Mouse (Mus musculus): ENCODE measurements around the gene Vdr. TPM values are rescaled to one million over a fixed set of nuclear protein-coding genes. Genes with fewer than 3 reads are reported as not detected.
A peak's percentile ranks its signal among the peaks of the same experiment; 100 is the strongest.

Gene Vdr
- total and polyA plus RNA-seq, 2 experiments from 2014 or later = 0.12 to 0.27 TPM

DNA sequence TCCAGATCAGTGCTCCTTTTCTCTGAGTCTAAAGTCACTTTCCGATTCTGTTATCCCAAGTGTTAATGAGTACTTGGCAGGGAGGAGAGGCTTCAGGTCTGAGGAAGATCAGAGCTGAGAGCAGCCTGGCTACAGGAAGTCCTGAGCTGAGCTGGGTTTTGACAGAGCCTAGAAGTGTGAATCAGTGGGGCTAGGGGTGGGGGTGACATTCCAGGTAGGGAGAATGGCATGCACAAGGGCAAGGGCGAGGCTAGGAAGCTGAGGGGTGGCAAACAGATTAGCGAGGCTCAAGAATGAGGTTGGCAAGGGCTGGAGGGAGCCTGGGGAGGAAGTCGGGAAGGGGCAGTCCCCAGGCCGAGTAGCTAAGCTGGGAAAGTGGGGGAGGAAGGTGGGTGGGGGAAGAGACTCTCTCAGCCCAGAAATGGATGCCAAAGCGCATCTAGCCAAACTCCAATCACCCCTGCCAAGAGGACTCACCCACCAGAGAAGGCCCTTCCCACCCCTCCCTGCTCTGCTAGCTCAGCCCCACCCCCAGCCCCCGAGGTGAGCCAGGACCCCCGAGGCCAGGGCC, 72.9 kb downstream of the Vdr start:
- H3K27me3 ChIP-seq (ENCODE audit: insufficient read depth, low read length) = no peaks in the 10 kb centered on the region
- no peak overlapping the region for H3K9ac ChIP-seq (replicated peaks; ENCODE audit: low read length, poor library complexity, severe bottlenecking)
- ATAC-seq (ENCODE audit: low FRiP score) (peak; percentile 34; the same call in 1 of the 2 replicates), DNase-seq (ENCODE audit: low spot score) (peak; percentile 66)
- H3K4me2 ChIP-seq (ENCODE audit: low read depth, low read length, poor library complexity, severe bottlenecking) = no peak overlapping the region
- TF ChIP-seq CTCF (IDR thresholded peaks at IDR 0.05) = no peak
- no peaks in the 10 kb centered on the region for H3K9me3 ChIP-seq (ENCODE audit: low read length)
- WGBS = 25% methylated on average over 8 of the region's 8 CpGs
- no peak overlapping the region for H3K27ac ChIP-seq (ENCODE audit: low read depth, low read length)
- H3K4me3 ChIP-seq (ENCODE audit: low read depth, low read length) = no peak overlapping the region
- no peaks in the 10 kb centered on the region for H3K36me3 ChIP-seq (ENCODE audit: insufficient read depth, low read length)
- H3K4me1 ChIP-seq (ENCODE audit: insufficient read depth, low read length) = peaks cover 4% of the 10 kb centered on the region; the same call in 1 of the 2 replicates

DNA sequence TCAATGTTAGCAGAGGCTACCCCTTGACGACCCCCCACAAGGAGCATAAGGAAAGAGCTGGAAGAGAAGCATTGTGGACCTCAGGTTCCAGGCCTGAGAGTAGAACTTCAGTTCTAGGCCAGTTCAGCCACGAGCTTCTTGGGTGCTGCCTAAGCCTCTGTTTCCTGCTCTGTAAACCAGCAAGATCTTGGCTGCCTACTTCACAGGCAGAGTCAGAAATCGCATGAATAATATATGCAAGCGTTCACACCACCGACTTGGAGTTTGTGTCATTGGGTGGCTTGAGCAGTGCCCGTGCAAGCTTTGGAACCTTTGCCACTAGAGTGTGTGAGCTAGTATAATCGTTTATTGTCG, 73.6 kb downstream of the Vdr start:
- 61% methylated on average over 8 of the region's 8 CpGs for WGBS

DNA sequence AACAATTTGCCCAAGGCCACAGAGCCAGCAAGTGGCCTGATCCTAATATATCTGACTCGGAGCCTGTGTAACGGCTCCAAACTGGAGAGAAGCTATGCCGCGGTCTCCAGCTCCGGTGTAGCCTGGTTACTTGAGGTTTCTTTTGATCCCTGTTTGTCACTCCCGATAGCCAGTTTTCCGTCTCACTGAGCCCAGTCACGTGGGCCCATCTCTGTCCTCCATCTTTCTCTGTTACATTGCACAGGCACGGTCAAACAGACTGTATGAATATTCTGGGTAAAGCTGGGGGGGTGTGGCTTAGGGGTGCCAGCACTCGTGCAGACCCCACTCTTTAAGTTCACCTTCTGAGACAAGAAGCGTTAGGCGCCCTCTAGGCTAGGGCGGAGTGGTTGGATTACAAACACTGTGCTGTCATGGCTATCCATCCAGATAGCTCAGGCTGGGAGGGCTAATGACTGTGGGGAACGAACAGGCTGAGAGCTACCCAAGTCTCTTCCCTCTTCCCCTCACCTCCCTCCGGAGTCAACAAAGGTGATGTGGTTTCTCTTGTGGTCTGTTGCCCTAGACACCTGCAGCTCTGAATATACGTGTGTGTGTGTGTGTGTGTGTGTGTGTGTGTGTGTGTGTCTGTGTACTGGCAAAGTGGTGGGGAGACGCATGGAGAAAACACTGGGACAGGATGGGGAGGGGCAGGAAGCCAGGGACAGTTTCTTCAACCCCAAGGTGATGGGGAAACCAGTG, 74.1 kb downstream of the Vdr start:
- ATAC-seq (ENCODE audit: low FRiP score) = no peak
- Histone ChIP-seq H3K4me2 (ENCODE audit: low read depth, low read length, poor library complexity, severe bottlenecking) (no peak overlapping the region), H3K27me3 (ENCODE audit: insufficient read depth, low read length) (no peaks in the 10 kb centered on the region), H3K27ac (ENCODE audit: low read depth, low read length) (no peak overlapping the region), H3K9me3 (ENCODE audit: low read length) (no peaks in the 10 kb centered on the region), H3K4me3 (ENCODE audit: low read depth, low read length) (no peak overlapping the region), H3K4me1 (ENCODE audit: insufficient read depth, low read length) (peaks cover 9% of the 10 kb centered on the region; the same call in 1 of the 2 replicates), H3K36me3 (ENCODE audit: insufficient read depth, low read length) (no peaks in the 10 kb centered on the region), H3K9ac (replicated peaks; ENCODE audit: low read length, poor library complexity, severe bottlenecking) (no peak overlapping the region)
- no peak for TF ChIP-seq CTCF (IDR thresholded peaks at IDR 0.05)
- DNase-seq (ENCODE audit: low spot score) = no peak
- 40% methylated on average over 17 of the region's 17 CpGs for WGBS

More for the DNA sequence above, 73.6 kb downstream of the Vdr start:
- peaks cover 9% of the 10 kb centered on the region; the same call in 1 of the 2 replicates for H3K4me1 ChIP-seq (ENCODE audit: insufficient read depth, low read length)
- ATAC-seq (ENCODE audit: low FRiP score) (no peak), DNase-seq (ENCODE audit: low spot score) (no peak)
- H3K9ac ChIP-seq (replicated peaks; ENCODE audit: low read length, poor library complexity, severe bottlenecking) = no peak overlapping the region
- no peak for TF ChIP-seq CTCF (IDR thresholded peaks at IDR 0.05)
- H3K27me3 ChIP-seq (ENCODE audit: insufficient read depth, low read length) = no peaks in the 10 kb centered on the region
- no peak overlapping the region for H3K27ac ChIP-seq (ENCODE audit: low read depth, low read length)
- no peaks in the 10 kb centered on the region for H3K9me3 ChIP-seq (ENCODE audit: low read length)
- H3K36me3 ChIP-seq (ENCODE audit: insufficient read depth, low read length) = no peaks in the 10 kb centered on the region
- H3K4me3 ChIP-seq (ENCODE audit: low read depth, low read length) = no peak overlapping the region
- no peak overlapping the region for H3K4me2 ChIP-seq (ENCODE audit: low read depth, low read length, poor library complexity, severe bottlenecking)

GRCm38 (mm10) chr15:97832764-97833479, 77.5 kb downstream of the Vdr start:
- TF ChIP-seq CTCF (IDR thresholded peaks at IDR 0.05) = no peak
- ATAC-seq (ENCODE audit: low FRiP score) (no peak), DNase-seq (ENCODE audit: low spot score) (no peak)
- no peak overlapping the region for H3K4me3 ChIP-seq (ENCODE audit: low read depth, low read length)
- no peak overlapping the region for H3K27ac ChIP-seq (ENCODE audit: low read depth, low read length)
- no peak overlapping the region for H3K4me2 ChIP-seq (ENCODE audit: low read depth, low read length, poor library complexity, severe bottlenecking)
- H3K9me3 ChIP-seq (ENCODE audit: low read length) = no peaks in the 10 kb centered on the region
- H3K27me3 ChIP-seq (ENCODE audit: insufficient read depth, low read length) = no peaks in the 10 kb centered on the region
- H3K9ac ChIP-seq (replicated peaks; ENCODE audit: low read length, poor library complexity, severe bottlenecking) = no peak overlapping the region
- 57% methylated on average over 9 of the region's 9 CpGs for WGBS
- H3K36me3 ChIP-seq (ENCODE audit: insufficient read depth, low read length) = no peaks in the 10 kb centered on the region
- peaks cover 24% of the 10 kb centered on the region; the same call in 1 of the 2 replicates for H3K4me1 ChIP-seq (ENCODE audit: insufficient read depth, low read length)

DNA sequence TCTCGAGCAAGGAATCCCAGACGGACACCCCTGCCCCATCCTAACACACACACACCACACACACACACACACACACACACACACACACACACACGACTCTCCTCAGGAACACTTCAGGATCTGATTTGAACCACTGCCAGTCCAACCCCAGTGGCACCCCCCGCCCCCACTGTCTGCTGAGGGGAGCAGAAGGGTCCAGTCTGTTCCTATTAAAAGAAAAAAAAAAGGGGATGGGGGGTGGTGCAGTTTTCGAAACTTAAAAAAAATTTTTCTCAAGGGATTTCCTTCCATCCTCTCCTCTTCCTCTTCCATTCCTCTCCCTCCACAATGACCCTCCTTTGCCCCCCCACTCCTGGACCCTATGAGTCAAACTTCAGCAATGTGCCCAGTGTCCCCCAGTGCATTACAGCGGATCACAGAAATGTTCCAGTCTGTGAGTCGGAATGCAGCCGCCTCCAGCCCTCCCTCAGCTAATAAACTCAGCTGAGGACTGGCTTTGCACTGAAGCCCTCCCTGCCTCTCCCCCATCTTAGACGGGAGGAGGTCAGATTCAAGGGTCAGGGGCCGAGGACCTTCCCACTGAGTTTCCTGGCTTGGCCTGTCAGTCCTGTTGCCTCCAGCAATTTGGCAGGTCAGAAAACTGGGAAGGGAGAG, 78.3 kb downstream of the Vdr start:
- peak; percentile 10; the same call in 1 of the 2 replicates for ATAC-seq (ENCODE audit: low FRiP score)
- peaks cover 24% of the 10 kb centered on the region; the same call in 1 of the 2 replicates for H3K4me1 ChIP-seq (ENCODE audit: insufficient read depth, low read length)
- WGBS = 6% methylated on average over 8 of the region's 10 CpGs

More for the DNA sequence above, 78.3 kb downstream of the Vdr start:
- H3K9ac ChIP-seq (replicated peaks; ENCODE audit: low read length, poor library complexity, severe bottlenecking) = peak overlapping the region; percentile 99
- H3K4me3 ChIP-seq (ENCODE audit: low read depth, low read length) = peak overlapping the region; percentile 85
- H3K9me3 ChIP-seq (ENCODE audit: low read length) = no peaks in the 10 kb centered on the region
- peak overlapping the region; percentile 97 for H3K27ac ChIP-seq (ENCODE audit: low read depth, low read length)
- DNase-seq (ENCODE audit: low spot score) = no peak
- TF ChIP-seq CTCF (IDR thresholded peaks at IDR 0.05) = no peak
- H3K4me2 ChIP-seq (ENCODE audit: low read depth, low read length, poor library complexity, severe bottlenecking) = peak overlapping the region; percentile 88
- H3K36me3 ChIP-seq (ENCODE audit: insufficient read depth, low read length) = no peaks in the 10 kb centered on the region
- H3K27me3 ChIP-seq (ENCODE audit: insufficient read depth, low read length) = no peaks in the 10 kb centered on the region

Measured in midbrain, postnatal 0 days (tissue).